Mouse (Mus musculus): Measurements from ENCODE around the gene Scin.
A peak's percentile ranks its signal among the peaks of the same experiment; 100 is the strongest.

The Scin gene

DNA sequence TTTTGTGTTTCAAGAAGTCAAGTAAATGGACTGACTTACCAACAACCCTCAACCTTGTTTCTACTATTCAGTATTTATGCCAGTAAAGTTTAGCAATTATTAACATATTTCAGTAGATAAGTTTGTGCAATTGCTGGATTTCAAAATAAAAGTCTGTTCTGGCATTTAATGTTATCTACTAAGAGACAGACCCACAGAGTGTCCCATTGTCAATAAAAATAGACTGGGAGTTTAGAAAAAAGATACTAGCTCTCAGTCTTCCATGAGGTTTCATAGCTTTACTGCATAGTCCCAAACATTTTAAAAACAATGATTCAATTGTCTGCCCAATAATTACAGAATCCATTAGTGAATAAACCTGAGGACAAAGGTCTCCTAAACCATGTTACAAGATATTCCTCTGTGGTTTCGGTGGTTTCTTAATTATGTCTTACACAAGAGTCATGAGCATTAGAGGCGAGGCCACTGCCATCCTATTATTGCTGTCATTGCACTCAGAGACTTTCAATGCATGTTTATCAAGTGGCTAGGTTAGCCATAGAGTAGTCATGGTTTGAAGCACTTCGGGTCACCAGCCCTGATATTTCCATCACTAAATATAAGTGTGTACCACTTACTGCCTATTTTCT lies 110.9 kb downstream of the Scin start:
- DNase-seq: no peak

DNA sequence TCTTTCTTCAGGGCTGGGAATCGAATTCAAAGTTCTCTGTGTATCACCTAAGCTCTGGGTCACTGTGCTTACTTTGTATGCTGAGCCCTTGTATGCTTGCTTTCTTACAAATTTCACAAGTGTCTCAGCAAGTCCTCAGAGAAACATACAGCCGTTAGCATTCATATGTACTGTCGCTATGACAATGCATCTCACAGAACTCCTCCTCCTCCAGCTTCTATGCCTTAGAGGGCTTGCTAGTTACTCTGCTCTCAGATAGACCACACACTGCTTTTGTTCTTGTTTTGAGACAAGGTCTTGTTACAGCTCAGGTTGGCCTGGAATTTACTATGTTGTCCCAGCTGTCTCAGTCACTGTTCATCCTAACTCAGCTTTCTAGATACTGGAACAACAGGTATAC lies 111.7 kb downstream of the Scin start:
- no peak for DNase-seq

DNA sequence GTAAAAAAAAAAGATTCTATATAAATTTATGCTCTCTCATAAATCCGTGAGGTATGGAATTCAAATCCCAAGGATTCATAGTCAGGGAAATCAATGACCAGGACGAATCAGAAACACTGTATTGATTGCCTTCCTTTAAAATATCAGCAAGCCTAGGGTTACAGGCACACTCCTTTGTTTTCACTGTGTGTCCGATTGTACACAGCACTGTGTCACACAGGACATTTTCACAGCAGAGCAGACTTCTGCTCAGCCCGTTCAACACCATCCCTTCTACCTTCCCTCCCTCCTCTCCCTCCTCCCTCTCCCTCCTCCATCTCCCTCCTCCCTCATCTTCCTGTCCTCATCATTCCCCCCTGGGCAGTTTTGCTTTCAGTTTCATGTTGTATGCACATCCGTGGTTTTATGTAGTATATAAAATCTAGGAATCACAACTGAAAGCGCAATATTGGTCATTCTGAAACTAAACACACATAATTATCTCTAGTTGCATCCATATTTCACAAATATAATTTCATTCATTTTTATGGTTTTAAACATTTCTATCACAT lies 116.0 kb downstream of the Scin start:
- no peak for DNase-seq

DNA sequence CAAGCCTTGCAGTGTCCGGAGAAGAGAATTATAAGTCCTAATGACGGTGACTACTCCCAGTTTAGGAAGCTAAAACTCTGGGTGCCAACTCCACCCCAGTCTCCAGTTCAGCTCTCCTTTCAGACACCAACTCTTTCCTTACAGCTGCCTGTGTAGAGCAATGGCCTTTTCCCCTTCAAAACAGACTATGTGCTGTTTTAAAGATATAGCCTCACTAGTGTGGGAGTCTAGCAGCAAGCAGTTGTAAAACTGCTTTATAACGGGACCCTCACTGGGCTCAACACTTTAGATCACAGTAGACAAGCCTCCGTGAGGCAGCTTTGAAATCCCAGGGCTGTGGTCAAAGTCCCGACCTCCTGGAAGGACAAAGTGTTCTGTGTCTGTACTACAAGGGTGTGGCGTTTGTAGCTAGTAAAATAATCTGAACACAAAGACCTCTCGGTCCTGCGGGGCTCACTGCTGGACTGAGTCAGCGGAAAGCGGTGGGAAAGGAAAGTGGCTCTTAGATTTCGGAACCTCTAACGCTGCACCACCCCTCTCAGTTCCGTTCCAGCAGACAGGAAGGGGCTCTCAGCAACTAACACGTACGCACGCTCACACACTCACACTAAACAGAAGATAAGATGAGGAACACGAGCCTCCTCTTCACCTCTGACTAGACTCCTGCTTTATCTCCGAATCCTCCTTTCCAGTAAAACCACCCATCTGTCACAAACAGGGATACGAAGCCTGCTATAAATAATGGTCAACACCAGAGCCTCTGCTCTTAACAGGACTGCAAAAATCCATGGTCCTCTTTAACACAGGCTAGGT lies 117.2 kb downstream of the Scin start:
- DNase-seq: peak; percentile 59

DNA sequence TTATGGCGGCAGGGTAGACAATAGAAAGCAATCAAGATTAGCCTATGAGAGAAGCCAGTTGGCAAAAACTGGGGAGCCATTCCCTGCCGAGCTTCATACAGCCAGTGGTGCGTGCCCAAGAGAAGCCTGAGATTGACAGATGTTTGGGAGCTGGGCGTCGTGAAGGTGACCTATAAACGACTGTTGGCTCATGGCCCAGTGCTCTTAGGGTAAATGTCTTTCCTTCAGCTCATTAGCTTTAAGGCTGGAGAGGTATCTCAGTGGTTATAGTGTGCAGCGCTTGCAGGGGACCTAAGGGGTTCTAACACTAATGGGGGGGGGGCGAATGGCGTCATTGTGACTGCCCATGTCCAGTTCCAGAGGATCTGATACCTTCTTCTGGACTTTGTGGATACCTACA lies 118.0 kb downstream of the Scin start:
- no peak for DNase-seq

DNA sequence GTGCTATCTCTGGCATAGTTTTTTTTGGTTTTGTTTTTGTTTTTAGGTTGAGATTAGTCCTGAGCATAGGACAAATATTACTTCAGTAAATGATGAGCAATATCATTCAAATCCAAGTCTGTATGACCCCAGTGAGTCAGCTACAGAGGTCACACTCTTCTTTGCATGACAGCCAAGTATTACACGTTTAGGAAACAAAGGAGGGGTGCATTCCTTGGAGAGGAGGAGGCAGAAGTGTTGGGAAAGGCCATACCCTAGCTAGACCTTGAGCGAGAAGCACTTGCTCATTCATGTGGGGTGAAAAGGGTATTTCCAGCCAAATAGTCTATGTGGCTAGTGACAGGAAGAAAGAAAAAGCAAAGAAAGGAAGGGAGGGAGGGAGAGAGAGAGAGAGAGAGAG lies 124.2 kb downstream of the Scin start:
- no peak for DNase-seq

Measured in embryo, embryonic 11 days (tissue).